Mouse (Mus musculus) 3T3-L1 (cell line): Measurements from ENCODE around the gene Pcnx3.
A peak's percentile ranks its signal among the peaks of the same experiment; 100 is the strongest.

ENCODE experiments used
- DNase-seq: peaks from one replicate; pipeline ENCODE4 v3.0.0-alpha.2; 2015; ENCODE audit warnings: low read depth, low spot score

The Pcnx3 gene

GRCm38 (mm10) chr19:5684236-5684635 is 4.5 kb downstream of the Pcnx3 start:
- no peak for DNase-seq

- no peak for DNase-seq
Observed at GRCm38 (mm10) chr19:5680432-5680831, 8.3 kb downstream of the Pcnx3 start.

DNA sequence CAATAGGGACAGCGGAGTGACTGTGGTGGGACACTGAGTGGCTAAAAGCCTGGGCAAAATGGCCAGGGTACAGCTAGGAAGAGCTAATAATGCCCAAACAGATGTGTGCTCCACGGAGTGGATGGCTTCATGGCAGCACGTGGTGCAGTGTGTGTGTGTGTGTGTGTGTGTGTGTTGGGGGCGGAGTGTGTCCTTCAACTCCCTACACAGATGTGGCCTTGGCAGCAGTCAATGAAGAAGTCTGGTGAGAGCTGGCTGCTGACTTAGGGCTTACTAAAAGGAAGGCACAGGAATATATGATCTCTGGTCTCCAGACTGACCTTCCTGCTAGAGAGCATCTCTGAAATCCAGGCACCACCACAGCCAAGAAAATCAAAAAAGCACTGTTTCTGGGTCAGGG is 20.3 kb downstream of the Pcnx3 start:
- no peak for DNase-seq

GRCm38 (mm10) chr19:5666386-5666785 is 22.3 kb downstream of the Pcnx3 start:
- DNase-seq: no peak

DNA sequence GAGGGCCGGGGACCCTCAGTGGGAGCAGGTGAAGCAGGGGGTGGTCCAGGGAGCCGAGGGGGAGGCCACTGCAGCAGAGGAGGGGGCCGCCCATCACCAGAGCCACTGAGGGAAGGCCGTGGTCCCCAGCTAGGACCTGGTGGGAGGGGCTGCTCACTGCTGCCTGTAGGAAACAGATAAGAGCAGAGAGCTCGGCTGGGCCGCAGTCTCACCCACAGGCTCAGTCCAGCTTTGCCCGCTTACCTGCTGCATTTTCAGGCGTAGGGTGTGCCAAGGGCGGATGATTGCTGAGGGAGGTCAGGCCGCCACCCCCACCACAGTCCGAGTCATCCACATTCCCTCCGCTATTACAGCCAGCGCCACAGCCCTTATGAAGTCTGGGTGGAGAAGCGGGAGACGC is 23.2 kb downstream of the Pcnx3 start:
- no peak for DNase-seq

DNA sequence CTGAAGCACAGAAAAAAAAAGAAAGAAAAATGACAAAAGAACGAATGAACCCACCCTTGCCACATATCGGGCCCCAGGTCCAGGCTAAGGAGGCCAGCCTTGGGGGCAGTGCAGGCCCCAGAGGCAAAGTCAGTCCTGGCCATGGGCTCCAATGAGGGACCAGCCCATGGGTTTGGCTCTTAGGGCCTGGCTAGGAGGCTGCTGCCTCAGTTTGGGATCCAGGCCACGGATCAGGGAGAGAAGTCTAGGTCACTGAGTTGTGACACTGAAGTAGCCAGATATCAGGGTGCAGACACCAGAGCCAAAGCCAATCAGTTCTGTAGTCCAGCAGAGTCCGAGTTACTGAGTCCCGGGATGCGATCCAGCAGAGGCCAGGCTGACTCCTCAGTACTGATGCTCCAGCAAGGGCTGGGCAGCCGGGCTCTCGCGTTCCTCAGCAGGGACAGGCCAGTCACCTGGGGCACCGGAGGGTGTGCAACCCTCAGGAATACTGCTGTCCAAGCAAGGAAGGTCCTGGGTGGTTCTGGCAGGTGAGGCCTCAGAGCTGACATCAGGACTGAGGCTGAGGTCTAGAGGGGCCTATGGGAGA is 23.9 kb downstream of the Pcnx3 start:
- no peak for DNase-seq

- DNase-seq: peak; percentile 90
Observed at GRCm38 (mm10) chr19:5662981-5663913, 25.5 kb downstream of the Pcnx3 start, which contains the start of gene Sipa1. Sipa1 (minus strand) TSS chr19:5663707.

DNA sequence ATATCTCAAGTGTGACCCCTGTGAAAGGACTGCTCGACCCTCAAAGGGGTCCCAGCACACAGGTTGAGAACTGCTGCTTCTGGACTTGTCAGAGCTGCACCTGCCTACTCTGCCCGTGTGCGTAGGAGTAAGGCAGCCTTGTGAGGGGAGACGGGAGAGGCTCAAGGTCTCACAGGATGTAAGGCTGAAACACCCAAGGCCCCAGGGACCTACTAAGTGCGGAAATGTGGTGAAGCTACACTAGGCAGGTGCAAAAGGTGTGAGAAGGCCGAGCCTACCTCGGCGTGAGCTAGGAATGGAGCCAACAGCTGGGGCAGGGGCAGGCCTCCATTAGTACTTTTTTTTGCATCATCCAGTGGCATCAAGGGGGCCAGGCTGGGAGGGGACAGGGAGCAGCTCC is 26.4 kb downstream of the Pcnx3 start:
- DNase-seq: no peak

GRCm38 (mm10) chr19:5660942-5661751 is 27.6 kb downstream of the Pcnx3 start:
- no peak for DNase-seq

DNA sequence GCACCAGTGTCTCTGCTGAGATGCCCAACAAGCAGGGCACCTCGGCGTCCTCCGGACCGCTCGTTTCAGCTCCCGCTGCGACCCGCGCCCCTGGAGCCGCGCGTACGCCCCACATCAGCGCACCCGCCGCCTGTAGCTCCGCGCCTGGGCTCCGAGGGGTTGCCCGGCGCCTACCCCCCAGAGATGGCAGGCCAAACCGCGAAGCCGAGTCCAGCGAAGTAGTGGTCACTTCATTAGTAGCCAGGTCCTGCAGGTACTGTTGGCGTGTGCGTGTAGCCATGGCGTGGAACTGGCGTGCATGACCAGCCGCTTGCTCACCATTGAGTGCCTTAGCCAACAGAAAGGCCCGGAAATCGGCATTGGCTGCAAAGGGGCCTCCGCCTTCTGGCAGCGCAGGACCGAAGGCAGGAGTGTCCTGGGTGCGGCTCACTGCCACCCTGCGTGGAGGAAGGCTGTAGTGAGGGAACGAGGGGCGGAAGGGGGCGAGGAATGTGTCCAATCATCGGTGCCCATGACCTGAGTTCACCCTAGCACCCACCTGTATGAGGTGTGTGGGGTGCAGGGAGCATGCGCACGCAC is 33.9 kb downstream of the Pcnx3 start:
- DNase-seq: no peak

GRCm38 (mm10) chr19:5653969-5654719 is 34.6 kb downstream of the Pcnx3 start:
- no peak for DNase-seq

GRCm38 (mm10) chr19:5652570-5652969 is 36.1 kb downstream of the Pcnx3 start:
- DNase-seq: no peak

GRCm38 (mm10) chr19:5651502-5652274 is 37.0 kb downstream of the Pcnx3 start:
- DNase-seq: no peak

DNA sequence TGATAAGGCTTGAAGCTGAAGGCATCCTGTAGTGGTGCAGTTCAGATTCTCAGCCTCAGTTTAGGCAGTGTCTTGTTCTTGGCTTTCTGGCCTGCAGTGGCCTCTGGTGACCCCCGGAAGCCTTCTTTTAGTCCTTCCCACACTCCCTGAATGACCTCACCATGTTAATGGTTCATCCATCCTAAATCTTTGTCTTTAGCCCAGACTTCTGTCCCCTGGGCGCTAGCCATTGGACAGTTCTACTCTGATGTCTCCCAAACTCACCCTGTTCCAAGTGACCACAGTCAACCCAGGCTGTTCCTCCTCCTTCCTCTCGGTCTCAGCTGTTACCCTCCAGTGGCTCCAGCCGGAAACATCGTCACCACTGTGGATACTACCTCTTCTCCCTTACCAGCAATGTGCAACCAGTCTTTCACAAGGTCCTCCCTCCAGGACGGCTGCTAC is 39.4 kb downstream of the Pcnx3 start:
- DNase-seq: no peak

- DNase-seq: peak; percentile 79
Observed at GRCm38 (mm10) chr19:5648401-5649297, 40.1 kb downstream of the Pcnx3 start.

DNA sequence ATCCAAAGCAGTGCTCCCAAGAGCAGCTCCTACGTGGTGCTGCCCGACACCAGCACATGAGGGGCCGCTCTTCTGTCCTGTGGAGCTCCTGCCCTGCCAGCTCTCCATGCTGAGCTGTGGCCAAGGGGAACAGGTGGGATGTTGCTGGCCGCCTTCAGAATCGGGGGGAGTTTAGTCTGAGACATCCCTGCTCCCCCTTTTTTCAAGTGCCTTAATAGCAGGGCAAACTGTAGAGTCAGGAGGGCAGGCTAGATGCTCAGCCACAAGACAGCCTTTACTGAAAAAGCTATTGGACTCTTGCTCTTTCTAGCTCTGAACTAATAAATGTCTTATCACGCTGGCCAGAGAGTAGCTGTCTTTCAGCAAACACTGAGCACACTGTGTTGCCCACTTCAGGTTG is 40.9 kb downstream of the Pcnx3 start:
- DNase-seq: no peak

GRCm38 (mm10) chr19:5646731-5647330 is 41.9 kb downstream of the Pcnx3 start:
- DNase-seq: no peak

GRCm38 (mm10) chr19:5645280-5645679 is 43.4 kb downstream of the Pcnx3 start:
- no peak for DNase-seq

DNA sequence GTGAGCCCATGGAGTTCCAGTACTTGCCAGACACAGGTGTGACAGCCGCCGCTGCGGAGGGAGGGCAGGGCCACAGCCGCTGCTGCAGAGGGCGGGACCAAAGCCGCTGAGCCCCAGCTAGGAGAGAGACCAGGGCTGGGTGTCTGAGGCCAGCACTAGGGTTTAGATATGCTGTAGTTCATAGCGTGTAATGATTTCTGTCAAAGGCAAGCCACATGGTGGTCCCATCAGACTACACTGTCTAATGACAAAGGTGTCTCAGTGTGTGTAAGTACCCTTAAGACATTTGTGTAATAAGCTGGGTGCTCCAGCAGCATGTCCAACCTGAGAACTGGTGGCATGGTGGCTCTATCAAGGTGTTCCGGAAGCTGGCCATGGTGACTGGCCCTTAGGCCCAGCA is 47.1 kb downstream of the Pcnx3 start:
- no peak for DNase-seq
